Mouse (Mus musculus): Measurements from ENCODE around the gene Ttll10.
A peak's percentile ranks its signal among the peaks of the same experiment; 100 is the strongest.

Gene Ttll10

DNA sequence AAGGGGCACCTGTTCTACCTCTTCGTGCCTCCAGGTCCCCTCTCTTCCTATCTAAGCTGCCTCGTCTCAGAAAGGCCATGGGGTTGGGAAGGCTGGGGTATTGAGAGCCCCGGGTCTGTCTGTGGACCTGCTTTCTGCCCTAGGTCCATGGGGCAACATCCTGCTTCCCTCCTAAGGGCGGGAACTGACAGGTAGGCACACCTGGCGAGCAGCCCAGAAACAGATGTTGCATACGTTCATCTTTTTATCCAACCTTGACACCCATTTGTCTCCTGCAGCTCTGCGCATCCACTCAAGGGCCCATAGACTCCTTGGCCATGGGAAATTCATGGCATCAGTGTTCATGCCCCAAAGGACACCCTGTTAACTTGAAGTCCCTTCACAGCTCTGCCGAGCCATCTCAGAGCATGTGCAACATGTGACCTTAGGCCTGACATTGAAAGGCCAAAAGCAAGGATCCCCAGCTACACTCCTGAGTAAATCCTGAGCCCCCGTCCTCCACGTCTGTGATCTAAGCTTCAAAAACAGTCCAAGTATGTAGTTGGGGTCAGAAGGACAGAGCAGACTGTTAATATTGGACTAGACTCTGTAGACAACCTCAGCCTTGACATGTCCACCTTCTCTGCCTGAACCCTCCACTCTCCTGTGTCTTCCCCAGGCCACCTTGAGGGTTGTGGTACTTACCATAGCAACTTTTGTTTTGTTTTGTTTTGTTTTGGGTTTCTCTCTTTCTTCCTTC, 6.1 kb upstream of the Ttll10 start:
- no peak for DNase-seq (ENCODE audit: low spot score)

DNA sequence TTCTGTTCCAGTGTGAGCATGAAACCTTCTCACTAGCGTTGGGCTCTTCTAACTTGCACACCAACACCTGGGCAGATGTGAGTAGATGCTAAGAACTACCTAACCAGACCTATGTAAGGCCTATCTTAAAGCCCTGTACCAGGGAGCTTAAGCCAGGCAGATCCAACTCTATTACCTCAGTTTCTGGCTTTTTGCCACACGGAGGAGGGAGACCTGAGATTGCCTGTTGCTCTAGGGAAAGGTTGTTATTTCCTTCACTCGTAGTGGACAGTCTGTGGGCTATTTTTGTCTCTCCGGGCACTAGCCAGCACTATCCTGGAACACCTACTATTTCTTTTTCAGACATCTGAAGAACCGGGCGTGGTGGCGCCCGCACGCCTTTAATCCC, 5.3 kb upstream of the Ttll10 start:
- no peak for DNase-seq (ENCODE audit: low spot score)

DNA sequence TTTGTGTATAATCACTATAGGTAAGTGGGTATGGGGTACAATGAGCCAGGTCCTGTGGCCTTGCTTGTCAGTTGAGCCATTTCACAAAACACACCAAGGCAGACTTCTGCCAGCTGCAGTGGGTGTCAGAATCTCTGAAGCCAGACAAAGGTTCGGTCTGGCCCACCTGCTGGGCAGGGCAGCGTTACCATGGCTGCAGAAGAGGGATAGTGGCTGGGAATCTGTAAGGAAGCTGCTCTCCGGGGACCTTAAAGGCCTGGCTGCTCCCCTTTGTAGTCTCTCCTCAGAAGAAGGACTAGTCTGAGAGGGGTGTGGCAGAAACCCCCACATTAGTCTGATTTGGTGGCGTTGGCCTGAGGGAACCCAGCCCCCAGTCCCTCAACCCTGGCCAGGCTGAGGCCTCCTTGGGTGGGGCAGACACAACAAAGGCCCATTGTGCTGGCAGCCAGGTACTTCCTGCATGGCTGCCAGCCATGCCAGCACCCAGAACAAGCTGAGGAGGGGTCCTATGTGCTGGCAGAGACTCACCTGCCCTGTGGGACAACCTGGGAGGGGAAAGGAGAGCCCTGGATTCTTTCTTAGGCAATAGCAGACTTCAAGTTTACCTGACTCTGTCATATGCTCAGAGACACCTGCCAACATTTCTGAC, 4.8 kb upstream of the Ttll10 start:
- no peak for DNase-seq (ENCODE audit: low spot score)

DNA sequence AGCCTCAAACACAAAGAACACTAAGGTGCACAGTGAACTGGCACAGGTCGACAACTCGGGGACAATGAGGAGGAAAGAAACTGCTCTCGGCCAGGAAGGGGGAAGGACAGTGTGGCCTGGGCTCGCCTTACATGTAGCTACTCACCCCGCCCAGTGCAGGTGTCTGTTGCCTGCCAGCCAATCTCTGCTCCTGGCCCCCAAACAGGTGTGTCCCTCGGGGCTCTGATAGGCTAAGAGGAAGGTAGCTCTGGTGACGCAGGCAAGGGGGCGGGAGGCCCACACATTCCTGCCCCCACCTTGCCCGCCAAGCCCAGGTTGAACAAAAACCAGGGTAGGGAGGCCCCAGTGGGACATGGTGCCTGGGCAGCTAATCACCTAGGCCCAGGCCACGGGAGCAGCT, 499 bp upstream of the Ttll10 start:
- DNase-seq (ENCODE audit: low spot score): peak; percentile 60

DNA sequence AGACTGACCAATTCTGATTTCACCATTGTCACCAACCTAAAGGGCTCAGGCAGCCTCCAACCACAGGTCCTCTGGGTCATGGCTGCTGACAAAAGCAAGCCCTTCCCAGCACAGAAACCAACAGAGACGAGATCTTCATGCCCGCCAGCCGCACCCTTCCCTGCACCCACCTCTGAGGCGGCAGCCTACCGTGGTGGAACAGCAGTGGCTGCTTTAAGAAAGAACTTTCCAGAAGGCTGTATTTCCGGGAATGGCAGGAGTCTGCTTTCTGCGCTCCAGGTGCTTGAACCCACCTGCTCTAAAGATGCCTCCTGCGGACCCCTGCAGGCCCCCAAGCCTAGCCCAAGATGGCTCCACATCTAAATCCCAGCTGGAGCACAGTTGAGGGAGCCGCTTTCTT, 388 bp downstream of the Ttll10 start:
- DNase-seq (ENCODE audit: low spot score): no peak

DNA sequence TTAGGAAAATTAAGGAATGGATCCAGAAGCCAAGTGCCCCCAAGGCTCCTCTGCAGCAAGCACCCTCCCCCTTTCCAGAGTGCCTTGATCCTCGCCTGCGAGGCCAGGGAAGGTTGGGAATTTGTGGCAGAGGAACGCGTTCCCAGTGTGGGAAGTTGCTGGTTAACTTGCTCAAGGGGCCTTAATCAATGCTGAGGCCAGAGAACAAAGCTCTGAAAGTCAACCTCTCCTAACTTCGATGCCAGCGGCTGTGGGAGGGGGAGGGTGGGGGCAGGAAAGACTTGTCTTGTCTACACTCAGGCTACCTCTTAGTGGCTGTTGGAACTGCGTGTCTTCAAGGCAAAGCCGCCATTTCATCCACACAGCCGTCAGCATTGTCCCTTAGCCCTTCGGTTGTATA, 1.5 kb downstream of the Ttll10 start:
- DNase-seq (ENCODE audit: low spot score): no peak

DNA sequence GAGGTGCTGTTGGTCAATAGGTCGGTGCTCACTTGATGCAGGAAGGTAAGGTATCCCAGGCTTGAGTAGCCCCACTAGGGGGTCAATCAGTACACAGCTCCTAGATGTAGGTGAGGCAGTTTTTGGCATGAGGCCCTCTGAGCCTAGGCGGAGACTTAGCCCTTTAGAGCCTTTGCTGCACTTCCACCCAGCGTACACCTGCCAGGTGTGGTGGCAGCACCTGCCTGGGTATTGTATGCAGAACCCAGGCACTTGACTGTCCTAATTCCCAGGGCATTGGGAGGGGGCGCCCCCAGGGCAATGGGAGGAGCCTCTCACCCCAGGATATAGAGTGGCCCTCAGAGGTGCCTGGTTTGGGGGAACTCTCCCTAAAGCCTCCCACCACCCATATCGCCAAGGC, 4.0 kb downstream of the Ttll10 start:
- DNase-seq (ENCODE audit: low spot score): no peak

DNA sequence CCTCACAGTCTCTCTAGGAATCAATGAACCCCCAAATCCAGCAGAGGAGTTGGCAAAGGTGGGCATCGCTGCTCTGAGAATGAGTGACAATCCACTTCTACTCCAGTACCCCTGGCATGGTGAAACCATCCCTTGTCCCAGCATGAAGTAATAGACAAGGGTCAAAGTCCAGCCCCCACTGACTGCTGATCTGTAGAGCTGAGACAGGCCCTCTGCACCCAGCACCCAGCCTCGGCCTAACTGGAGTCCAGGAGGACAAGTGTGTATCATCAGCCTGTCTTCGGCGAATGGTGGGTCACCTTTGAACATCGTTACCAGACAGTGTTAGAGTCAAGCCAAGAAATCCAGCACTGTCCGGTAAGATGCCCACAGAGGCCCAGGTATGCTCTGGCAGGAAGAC, 4.6 kb downstream of the Ttll10 start:
- no peak for DNase-seq (ENCODE audit: low spot score)

DNA sequence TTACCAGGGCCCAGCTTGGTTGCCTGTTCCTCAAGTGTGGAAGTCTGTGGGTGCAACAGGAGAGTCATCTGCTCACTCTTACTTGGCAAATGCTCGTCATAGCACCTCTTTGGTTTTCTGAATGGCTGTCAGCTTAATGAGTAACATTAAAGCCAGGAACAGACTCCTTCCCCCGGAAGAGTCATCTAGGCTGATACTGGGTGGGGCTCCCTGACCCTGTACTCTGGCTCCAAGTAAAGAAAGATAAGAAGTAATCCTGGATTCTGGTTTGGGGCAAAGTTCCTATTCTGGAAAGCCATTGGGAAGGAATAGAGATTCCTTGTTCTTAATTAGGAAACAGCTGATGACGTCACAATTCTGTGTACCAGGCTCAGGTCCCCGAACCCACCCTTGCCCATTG, 5.1 kb downstream of the Ttll10 start:
- no peak for DNase-seq (ENCODE audit: low spot score)

DNA sequence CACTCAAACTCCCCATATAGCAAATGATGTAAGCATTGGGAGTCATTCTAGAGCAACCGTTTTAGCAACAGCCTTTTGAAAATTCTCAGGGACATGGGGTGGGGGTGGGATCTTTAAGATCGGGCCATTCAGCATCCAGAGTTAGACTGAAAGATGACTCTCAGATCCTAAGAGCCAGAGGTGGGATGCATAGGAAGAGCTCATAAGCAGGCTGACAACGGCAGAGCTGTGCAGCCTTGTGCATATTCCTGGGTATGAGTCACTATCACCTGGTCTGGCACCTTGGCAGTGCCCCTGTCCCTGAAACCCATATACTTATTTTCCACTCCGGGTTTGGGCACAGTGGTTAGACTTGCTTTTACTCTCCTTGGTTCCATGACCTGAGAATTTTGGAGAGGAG, 6.1 kb downstream of the Ttll10 start:
- DNase-seq (ENCODE audit: low spot score): no peak

DNA sequence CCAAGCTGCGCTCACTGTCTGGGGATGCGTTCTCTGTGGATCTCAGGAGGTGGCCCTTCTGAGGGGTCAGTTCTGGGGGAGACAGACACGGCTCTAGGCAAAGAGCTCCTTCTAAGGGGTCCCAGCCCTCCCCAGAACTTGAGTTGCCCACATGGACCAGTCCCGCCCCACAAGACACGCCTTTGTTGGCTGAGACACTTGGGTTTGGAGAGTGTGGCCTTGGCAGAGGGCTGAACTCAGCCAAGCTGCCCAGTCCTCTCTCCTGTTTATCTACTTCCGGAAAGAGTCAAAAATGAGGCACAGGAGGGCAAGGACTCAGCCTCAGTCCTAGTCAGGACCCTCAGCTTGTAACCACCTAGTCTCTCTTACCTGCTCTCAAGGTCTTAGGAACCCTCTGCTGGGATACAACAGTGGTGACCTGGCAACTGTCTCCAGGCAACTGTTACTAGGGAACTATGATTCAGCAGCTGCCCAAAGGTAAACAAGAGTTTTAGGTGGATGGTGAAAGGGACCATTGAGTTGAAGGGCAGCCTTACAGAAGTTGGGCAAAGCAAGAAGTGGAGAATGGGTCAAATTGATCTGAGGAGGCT, 8.7 kb downstream of the Ttll10 start:
- no peak for DNase-seq (ENCODE audit: low spot score)

DNA sequence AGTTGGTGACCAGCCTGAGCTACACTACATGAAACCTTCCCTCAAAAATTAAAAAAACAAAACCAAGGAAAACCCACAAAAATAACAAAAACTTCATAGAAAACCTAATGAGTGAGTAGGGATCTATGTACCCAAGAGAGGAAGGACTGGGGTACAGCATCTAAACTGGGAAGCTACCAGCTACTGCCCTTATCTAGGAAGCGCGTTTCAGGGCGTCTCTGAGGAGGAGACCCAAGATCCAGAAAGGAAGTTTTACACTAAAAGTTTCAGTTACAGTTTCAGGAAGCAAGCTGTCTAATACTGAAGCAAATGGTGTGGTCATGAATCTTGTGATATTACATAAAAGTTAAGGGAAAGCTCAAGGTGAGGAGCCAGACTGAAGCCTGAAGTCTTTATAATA, 9.4 kb downstream of the Ttll10 start:
- no peak for DNase-seq (ENCODE audit: low spot score)

DNA sequence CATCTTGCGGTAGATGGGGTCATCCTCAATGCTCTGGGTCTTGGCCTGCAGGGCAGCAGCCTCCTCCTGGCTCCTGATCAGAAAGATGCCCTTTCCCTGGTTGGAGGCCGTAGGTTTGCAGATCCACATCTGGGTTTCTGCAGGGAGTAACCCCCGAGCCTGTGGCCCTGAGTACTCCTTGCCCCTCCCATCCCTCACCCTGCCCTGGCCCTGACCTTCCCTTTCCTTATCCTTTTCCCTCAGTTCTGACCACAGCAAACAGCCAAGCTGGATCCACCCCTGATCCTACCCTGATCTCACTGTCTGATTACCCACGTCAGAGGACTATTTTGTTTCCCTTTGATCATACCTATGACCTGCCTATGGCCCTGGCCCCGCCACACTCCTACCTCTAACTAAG, 14.5 kb downstream of the Ttll10 start:
- DNase-seq (ENCODE audit: low spot score): no peak

DNA sequence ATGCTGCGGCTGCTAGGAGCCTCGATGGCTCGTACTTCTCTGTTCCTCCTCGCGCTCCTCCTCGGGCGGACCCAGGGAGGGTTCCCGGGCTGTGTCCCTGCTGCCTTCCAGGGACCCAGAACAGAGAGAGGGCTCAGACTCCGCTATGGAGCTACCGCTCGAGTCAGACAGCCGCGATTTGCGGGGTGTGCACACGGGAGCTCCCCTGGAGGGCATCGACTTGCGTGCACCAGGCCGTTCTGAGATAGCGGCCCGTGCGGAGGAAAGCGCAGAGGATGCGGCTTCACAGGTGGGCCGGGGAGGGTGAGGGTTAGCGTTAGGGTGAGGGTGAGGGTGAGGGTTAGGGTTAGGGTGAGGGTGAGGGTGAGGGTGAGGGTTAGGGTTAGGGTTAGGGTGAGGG, 24.3 kb downstream of the Ttll10 start:
- no peak for DNase-seq (ENCODE audit: low spot score)

DNA sequence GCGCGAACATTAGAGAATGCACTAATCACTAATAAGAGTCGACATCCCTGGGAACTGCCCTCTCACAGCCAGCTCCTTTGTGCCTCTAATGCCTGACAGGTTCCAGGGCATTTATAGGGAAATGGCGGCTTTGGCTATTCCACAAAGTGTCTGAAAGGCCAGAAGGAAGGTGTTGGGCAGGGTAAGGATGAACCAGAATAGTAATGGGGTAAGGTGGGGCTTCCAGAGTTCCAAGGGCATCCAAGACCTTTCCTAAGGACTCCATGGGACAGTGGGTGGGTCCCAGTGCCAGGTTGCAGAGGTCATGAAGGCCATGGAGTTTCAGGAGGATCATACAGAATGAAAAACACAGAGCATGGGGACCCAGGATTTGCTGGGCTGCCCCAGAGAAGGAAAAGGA, 24.9 kb downstream of the Ttll10 start:
- no peak for DNase-seq (ENCODE audit: low spot score)

DNA sequence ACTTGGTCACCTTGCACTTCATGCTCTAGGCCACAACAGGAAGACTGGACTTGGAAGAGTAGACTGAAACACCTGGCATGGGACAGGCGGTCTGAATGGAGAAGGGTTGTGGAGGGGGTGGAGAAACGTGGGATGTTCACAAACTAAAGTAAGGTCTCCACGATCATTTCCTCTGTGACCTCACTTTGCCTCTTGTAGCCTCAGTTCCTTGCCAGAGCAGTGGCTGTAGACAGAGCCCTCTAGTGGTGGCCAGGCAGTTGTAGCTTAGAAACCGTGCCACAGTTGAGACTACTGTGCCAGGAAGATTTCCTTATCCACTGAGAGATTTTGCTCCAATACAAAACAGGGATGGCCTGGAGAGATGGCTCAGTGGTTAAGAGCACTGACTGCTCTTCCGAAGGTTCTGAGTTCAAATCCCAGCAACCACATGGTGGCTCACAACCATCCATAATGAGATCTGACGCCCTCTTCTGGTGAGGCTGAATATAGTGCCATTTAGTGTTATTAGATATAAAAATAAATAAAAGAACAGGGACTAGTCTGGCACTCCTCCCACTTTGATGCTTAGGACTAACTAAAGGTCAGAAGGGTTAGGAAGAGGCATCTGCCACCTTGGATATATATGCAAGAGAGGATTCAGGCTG, 25.6 kb downstream of the Ttll10 start:
- no peak for DNase-seq (ENCODE audit: low spot score)

DNA sequence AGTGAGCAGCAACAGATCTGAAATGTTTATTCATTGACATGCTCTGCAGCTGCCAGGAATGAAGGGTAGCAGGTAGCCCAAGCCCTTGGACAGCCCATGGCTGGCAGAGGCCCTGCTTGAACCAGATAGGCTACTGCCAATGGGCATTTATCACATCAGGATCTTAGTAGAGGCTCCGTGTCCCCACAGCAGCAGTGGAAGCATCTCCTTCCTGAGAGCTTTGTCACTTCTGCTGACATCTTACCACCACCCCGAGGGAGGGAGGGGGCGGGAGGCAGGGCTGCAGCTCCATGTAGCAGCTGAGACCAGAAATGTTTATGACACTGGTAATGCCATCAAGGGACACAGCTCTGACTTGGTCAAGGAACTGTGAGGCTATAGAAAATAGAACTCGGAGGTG, 26.4 kb downstream of the Ttll10 start:
- no peak for DNase-seq (ENCODE audit: low spot score)

DNA sequence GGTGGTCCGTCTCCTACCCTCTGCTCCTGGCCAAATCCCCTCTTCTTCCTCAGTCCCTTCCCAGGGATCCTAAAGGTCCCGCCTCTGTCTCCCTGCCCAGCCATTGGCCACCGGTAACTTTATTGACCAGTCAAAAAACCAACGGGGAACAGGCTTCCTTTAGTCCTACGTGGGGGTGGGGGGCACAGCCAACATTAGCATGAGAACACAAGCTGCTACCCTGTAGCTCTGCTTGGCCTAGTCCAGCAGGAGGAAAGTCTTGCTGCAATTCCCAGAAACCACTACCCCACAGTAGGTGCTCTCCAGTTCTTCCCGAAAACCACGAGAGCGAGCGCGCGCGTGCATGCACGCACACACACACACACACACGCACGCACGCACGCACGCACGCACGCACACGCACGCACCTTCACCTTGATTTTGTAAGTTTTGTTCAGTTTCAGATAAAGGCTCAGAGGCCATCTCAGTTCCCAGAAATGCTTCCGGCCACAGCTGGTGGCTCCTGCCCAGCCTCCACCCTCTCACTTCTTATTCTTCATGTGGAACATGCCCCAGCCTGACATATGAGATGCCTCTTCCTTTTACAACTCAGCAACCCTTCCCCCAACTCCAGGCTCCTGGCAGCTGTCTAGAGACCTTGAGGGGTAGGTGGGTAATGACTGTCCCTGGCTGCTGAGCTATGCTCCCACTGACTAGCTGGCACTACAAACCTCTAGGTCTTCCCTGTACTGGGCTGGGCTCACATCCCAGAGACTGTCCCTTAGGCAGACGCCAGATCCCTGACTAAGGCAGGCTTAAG, 27.4 kb downstream of the Ttll10 start:
- DNase-seq (ENCODE audit: low spot score): peak; percentile 65

DNA sequence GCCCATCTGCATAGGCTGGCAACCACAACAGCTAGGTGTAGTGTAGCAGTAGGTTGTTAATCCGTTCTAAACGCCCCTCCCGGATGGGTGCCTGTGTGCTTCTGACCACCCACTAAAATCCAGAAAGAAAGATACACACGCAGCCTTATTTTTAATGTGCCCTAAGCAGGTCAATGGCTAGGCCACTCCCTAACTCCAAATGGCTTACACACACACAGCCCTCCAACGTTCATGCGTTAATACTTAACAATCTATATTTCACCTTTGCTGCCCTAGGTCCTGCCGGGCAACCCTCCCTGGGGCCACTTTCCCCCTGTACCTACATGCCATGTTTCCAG, 28.0 kb downstream of the Ttll10 start:
- DNase-seq (ENCODE audit: low spot score): no peak

DNA sequence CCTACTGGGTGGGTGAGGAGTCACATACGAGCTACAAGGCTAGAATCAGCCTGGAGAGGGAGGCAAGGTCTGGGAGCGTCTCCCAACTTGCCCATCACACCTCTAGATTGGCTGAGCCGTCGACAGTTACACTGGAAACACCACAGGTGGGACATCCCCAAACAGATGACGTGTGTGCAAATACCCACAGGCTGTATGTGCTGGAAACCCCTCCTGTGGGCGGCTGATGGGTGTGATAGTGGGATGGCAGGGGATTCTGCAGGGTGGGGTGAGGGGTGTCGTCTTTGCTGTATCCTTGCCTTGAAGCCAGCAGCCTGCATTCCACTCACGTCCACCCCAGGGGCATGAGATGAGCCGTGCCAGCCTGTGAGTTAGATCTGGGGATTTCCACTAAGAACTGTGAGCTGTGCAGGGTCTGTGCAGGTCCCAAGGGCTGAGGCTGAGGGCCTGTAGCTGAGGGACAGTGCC, 28.5 kb downstream of the Ttll10 start:
- no peak for DNase-seq (ENCODE audit: low spot score)

DNA sequence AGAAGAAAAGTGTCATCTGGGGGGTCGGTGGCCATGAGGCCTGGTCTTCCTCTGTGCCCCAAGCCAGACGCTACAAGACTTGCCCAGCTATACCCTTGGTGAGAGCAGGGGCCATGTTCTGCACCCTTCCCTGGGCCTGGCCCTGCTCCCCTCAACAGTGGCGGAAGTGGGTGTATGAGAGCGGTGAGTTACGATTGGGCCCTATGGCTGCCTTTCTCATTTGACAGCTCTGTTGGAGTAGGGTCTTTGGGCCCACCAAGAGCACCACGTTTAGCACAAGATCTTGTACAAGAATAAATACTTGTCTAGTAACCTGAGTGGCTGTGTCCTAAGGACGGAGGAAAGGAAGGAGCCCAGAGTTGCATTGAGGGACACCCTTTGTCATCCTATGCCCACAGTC, 30.6 kb downstream of the Ttll10 start:
- DNase-seq (ENCODE audit: low spot score): no peak

DNA sequence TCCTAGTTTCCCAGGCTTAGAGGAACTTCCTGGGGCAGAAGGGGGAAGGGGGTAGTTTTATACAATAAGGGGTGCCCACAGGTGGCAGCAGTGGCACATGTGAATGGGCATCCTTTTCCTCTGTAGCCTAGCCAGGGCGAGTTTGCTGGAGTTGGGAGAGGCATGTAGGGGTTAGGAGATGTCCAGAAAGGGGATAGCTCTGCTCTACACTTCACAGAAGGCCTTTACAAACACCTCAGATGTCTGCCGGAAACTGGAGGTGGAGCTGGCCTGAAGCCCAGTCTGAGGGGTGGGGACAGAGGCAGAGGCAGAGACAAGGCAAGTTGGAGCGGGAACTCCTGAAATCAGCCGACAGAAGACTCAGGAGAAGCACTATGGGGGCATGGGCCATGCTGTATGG, 33.2 kb downstream of the Ttll10 start, which contains the start of gene Tnfrsf18:
TSS of gene Tnfrsf18 (plus strand) at position 152 of the 400 bp plus-strand sequence.
- DNase-seq (ENCODE audit: low spot score): peak; percentile 46

All from urinary bladder, postnatal 25 days (tissue).